Mouse (Mus musculus): Measurements from ENCODE around the gene St6galnac6. TPM values are rescaled to one million over a fixed set of nuclear protein-coding genes. Genes with fewer than 3 reads are reported as not detected.

Gene St6galnac6
- polyA plus RNA-seq (2012; rRNA removed): 80.7 and 95.8 TPM in 2 replicates

GRCm38 (mm10) chr2:32599409-32599808 lies at the start of gene St6galnac6:
Gene St6galnac6 (plus strand): TSS chr2:32599709.

GRCm38 (mm10) chr2:32570698-32571494 lies 28.6 kb upstream of the St6galnac6 start, which contains the start of gene Dpm2:
Gene Dpm2 (plus strand): TSS chr2:32570858.

GRCm38 (mm10) chr2:32574497-32574896 lies 25.0 kb upstream of the St6galnac6 start, which contains the start of gene Pip5kl1:
Gene Pip5kl1 (plus strand): TSS chr2:32574797.

GRCm38 (mm10) chr2:32575586-32576160 lies 23.8 kb upstream of the St6galnac6 start, which contains the start of gene 9430097D07Rik:
Gene 9430097D07Rik (minus strand): TSS chr2:32575684.

GRCm38 (mm10) chr2:32586871-32587351 lies 12.6 kb upstream of the St6galnac6 start, which contains the start of gene St6galnac4:
Gene St6galnac4 (plus strand): TSS chr2:32587095.

GRCm38 (mm10) chr2:32621517-32621859 lies 22.0 kb downstream of the St6galnac6 start, which contains the start of gene Ak1:
Gene Ak1 (plus strand): TSS chr2:32621758.

GRCm38 (mm10) chr2:32646379-32647056 lies 47.0 kb downstream of the St6galnac6 start, which contains the start of gene Eng:
Gene Eng (plus strand): TSS chr2:32646595.

Other genes with a start within 250 kb of the St6galnac6 start
- gene Ciz1, start 247.4 kb upstream of the St6galnac6 start, polyA plus RNA-seq (2012; rRNA removed): 395 and 555 TPM in 2 replicates
- 141 and 169 TPM in 2 replicates for gene Dnm1, start 246.4 kb upstream of the St6galnac6 start, polyA plus RNA-seq (2012; rRNA removed)
- 335 and 395 TPM in 2 replicates for gene 1110008P14Rik, start 217.8 kb upstream of the St6galnac6 start, polyA plus RNA-seq (2012; rRNA removed)
- gene Lcn2, start 211.5 kb upstream of the St6galnac6 start, polyA plus RNA-seq (2012; rRNA removed): 201 and 263 TPM in 2 replicates
- 32.5 and 39.0 TPM in 2 replicates for gene Ptges2, start 203.8 kb upstream of the St6galnac6 start, polyA plus RNA-seq (2012; rRNA removed)
- gene Naif1, start 149.3 kb upstream of the St6galnac6 start, polyA plus RNA-seq (2012; rRNA removed): 5.6 and 7.1 TPM in 2 replicates
- 17.3 and 18.1 TPM in 2 replicates for gene Slc25a25, start 148.3 kb upstream of the St6galnac6 start, polyA plus RNA-seq (2012; rRNA removed)
- 31.7 and 37.3 TPM in 2 replicates for gene Fam102a, start 64.4 kb upstream of the St6galnac6 start, polyA plus RNA-seq (2012; rRNA removed)
- gene Dpm2, start 28.9 kb upstream of the St6galnac6 start, polyA plus RNA-seq (2012; rRNA removed): 118 and 149 TPM in 2 replicates
- gene Pip5kl1, start 24.9 kb upstream of the St6galnac6 start, polyA plus RNA-seq (2012; rRNA removed): 0.67 and 0.74 TPM in 2 replicates
- gene 9430097D07Rik, start 24.0 kb upstream of the St6galnac6 start, polyA plus RNA-seq (2012; rRNA removed): not detected in 2 replicates
- 33.5 and 34.2 TPM in 2 replicates for gene St6galnac4, start 12.6 kb upstream of the St6galnac6 start, polyA plus RNA-seq (2012; rRNA removed)
- 24.3 and 26.7 TPM in 2 replicates for gene Ak1, start 22.0 kb downstream of the St6galnac6 start, polyA plus RNA-seq (2012; rRNA removed)
- 174 and 176 TPM in 2 replicates for gene Eng, start 46.9 kb downstream of the St6galnac6 start, polyA plus RNA-seq (2012; rRNA removed)
- 92.0 and 102 TPM in 2 replicates for gene Fpgs, start 104.4 kb downstream of the St6galnac6 start, polyA plus RNA-seq (2012; rRNA removed)
- 181 and 213 TPM in 2 replicates for gene Cdk9, start 113.4 kb downstream of the St6galnac6 start, polyA plus RNA-seq (2012; rRNA removed)
- gene Sh2d3c, start 121.3 kb downstream of the St6galnac6 start, polyA plus RNA-seq (2012; rRNA removed): 50.4 and 50.9 TPM in 2 replicates
- not detected in 2 replicates for gene 6330409D20Rik, start 141.3 kb downstream of the St6galnac6 start, polyA plus RNA-seq (2012; rRNA removed)
- gene Tor2a, start 157.5 kb downstream of the St6galnac6 start, polyA plus RNA-seq (2012; rRNA removed): 120 and 130 TPM in 2 replicates
- gene Ttc16, start 175.9 kb downstream of the St6galnac6 start, polyA plus RNA-seq (2012; rRNA removed): 9.9 and 10.3 TPM in 2 replicates
- 18.7 and 19.7 TPM in 2 replicates for gene Ptrh1, start 176.1 kb downstream of the St6galnac6 start, polyA plus RNA-seq (2012; rRNA removed)
- gene Cfap157, start 184.7 kb downstream of the St6galnac6 start, polyA plus RNA-seq (2012; rRNA removed): 1.5 and 1.6 TPM in 2 replicates
- 11.3 and 13.7 TPM in 2 replicates for gene Stxbp1, start 247.5 kb downstream of the St6galnac6 start, polyA plus RNA-seq (2012; rRNA removed)